Mouse (Mus musculus) limb, embryonic 14.5 days (tissue): ENCODE measurements at regions not wholly inside any gene's neighbourhood (a gene's known extent, or its start where the extent isn't known, plus 50 kb on each side); places are given as distances from the start of the nearest gene placed in this dataset.

Experiments
- ATAC-seq: fragments of 200-750 bp; cut with Nextera tagmentation; 2 replicates; pipeline ENCODE4 v1.8.0; 2017; ENCODE audit warnings: low read depth, moderate number of reproducible peaks, moderate TSS enrichment; ENCODE audit not compliant: low FRiP score
- DNase-seq: peaks from one replicate; pipeline ENCODE4 v3.0.0-alpha.2; 2015; ENCODE audit warnings: low spot score
- H3K27ac ChIP-seq: fragments of 300-500 bp; sonication (generic); replicated peaks from 2 replicates; pipeline ENCODE4 v1.5.1; 2014; ENCODE audit warnings: low read depth, mild to moderate bottlenecking, low read length, moderate library complexity, mixed read lengths
- H3K27me3 ChIP-seq: fragments of 300-500 bp; sonication (generic); 2 replicates; pipeline ENCODE4 v1.6.1; 2014; ENCODE audit warnings: low read length, mixed read lengths; ENCODE audit not compliant: control insufficient read depth, insufficient read depth
- H3K36me3 ChIP-seq: fragments of 300-500 bp; sonication (generic); 2 replicates; pipeline ENCODE4 v1.6.1; 2014; ENCODE audit warnings: mild to moderate bottlenecking, low read length, moderate library complexity, mixed read lengths; ENCODE audit not compliant: control insufficient read depth, insufficient read depth
- H3K4me1 ChIP-seq: fragments of 300-500 bp; sonication (generic); 2 replicates; pipeline ENCODE4 v1.6.1; 2014; ENCODE audit warnings: antibody characterized with exemption, low read length, mixed read lengths; ENCODE audit not compliant: control insufficient read depth, insufficient read depth
- H3K4me2 ChIP-seq: fragments of 300-500 bp; sonication (generic); replicated peaks from 2 replicates; pipeline ENCODE4 v1.6.1; 2014; ENCODE audit warnings: low read depth, mild to moderate bottlenecking, low read length, moderate library complexity; ENCODE audit not compliant: severe bottlenecking
- H3K4me3 ChIP-seq: fragments of 300-500 bp; sonication (generic); replicated peaks from 2 replicates; pipeline ENCODE4 v1.5.1; 2014; ENCODE audit warnings: low read length
- H3K9ac ChIP-seq: fragments of 300-500 bp; sonication (generic); 2 replicates; pipeline ENCODE4 v1.6.1; 2014; ENCODE audit warnings: mild to moderate bottlenecking, low read depth, low read length, moderate library complexity; ENCODE audit not compliant: severe bottlenecking
- H3K9me3 ChIP-seq: fragments of 300-500 bp; sonication (generic); 2 replicates; pipeline ENCODE4 v1.6.1; 2016; ENCODE audit warnings: low read length; ENCODE audit not compliant: control insufficient read depth
- POLR2A ChIP-seq: fragments of 200-500 bp; IDR thresholded peaks from 2 replicates; pipeline ENCODE4 v1.8.0; 2012; ENCODE audit warnings: inconsistent platforms, mild to moderate bottlenecking, moderate library complexity, borderline replicate concordance; ENCODE audit not compliant: insufficient read depth, insufficient read length; ENCODE audit errors: extremely low read depth
- WGBS: fragments of 180-500 bp; shearing (Covaris S2); extraction: QIAGEN DNeasy Blood & Tissue Kit; methylation state at CpG from one replicate; pipeline ENCODE4 v1.1.7; 2014; 5-methylcytosine and 5-hydroxymethylcytosine counted together

GRCm38 (mm10) chr8:25392766-25393166 is 568.6 kb upstream of the Adam5 start:
- WGBS = 24% methylated on average over 6 of the region's 6 CpGs
- Histone ChIP-seq H3K9me3 (no peaks in the 10 kb centered on the region), H3K4me3 (no peak overlapping the region), H3K36me3 (no peaks in the 10 kb centered on the region), H3K4me2 (no peak overlapping the region), H3K27ac (no peak overlapping the region), H3K27me3 (no peaks in the 10 kb centered on the region), H3K9ac (no peak overlapping the region), H3K4me1 (0 out of 2 replicates have a peak, but pooled peaks cover 11% of the 10 kb centered on the region)
- ATAC-seq (no peak), DNase-seq (no peak)
- no peak for TF ChIP-seq POLR2A

- H3K27ac ChIP-seq = no peak overlapping the region
- 67% methylated on average over 8 of the region's 10 CpGs for WGBS
- DNase-seq (no peak), ATAC-seq (no peak)
- H3K27me3 ChIP-seq = no peaks in the 10 kb centered on the region
- no peak for TF ChIP-seq POLR2A
- H3K4me1 ChIP-seq = 0 out of 2 replicates have a peak, but pooled peaks cover 11% of the 10 kb centered on the region
- no peaks in the 10 kb centered on the region for H3K36me3 ChIP-seq
- H3K4me2 ChIP-seq = no peak overlapping the region
- H3K4me3 ChIP-seq = no peak overlapping the region
- H3K9me3 ChIP-seq = no peaks in the 10 kb centered on the region
- H3K9ac ChIP-seq = no peak overlapping the region
Measured at GRCm38 (mm10) chr8:25389947-25390346, 565.8 kb upstream of the Adam5 start.

- Histone ChIP-seq H3K9ac (no peak overlapping the region), H3K36me3 (no peaks in the 10 kb centered on the region), H3K9me3 (no peaks in the 10 kb centered on the region), H3K4me1 (0 out of 2 replicates have a peak, but pooled peaks cover 11% of the 10 kb centered on the region), H3K27ac (no peak overlapping the region), H3K4me3 (no peak overlapping the region), H3K4me2 (no peak overlapping the region), H3K27me3 (no peaks in the 10 kb centered on the region)
- no peak for TF ChIP-seq POLR2A
- DNase-seq (no peak), ATAC-seq (no peak)
- 61% methylated on average over 9 of the region's 10 CpGs for WGBS
Measured at GRCm38 (mm10) chr8:25389371-25389855, 565.2 kb upstream of the Adam5 start.

GRCm38 (mm10) chr8:25388811-25389210 is 564.6 kb upstream of the Adam5 start:
- Histone ChIP-seq H3K4me3 (no peak overlapping the region), H3K9ac (no peak overlapping the region), H3K27ac (no peak overlapping the region), H3K9me3 (no peaks in the 10 kb centered on the region), H3K4me2 (no peak overlapping the region), H3K36me3 (no peaks in the 10 kb centered on the region), H3K27me3 (no peaks in the 10 kb centered on the region), H3K4me1 (0 out of 2 replicates have a peak, but pooled peaks cover 11% of the 10 kb centered on the region)
- DNase-seq (no peak), ATAC-seq (no peak)
- TF ChIP-seq POLR2A = no peak
- WGBS = 80% methylated on average over 9 of the region's 9 CpGs

GRCm38 (mm10) chr8:25385186-25385585 is 561.0 kb upstream of the Adam5 start:
- no peak overlapping the region for H3K4me2 ChIP-seq
- H3K4me3 ChIP-seq = no peak overlapping the region
- H3K9me3 ChIP-seq = no peaks in the 10 kb centered on the region
- no peak; the same call in 1 of the 2 replicates for ATAC-seq
- no peaks in the 10 kb centered on the region for H3K36me3 ChIP-seq
- 65% methylated on average over 5 of the region's 5 CpGs for WGBS
- DNase-seq = no peak
- H3K27me3 ChIP-seq = no peaks in the 10 kb centered on the region
- no peak for TF ChIP-seq POLR2A
- H3K4me1 ChIP-seq = 0 out of 2 replicates have a peak, but pooled peaks cover 4% of the 10 kb centered on the region
- no peak overlapping the region for H3K27ac ChIP-seq
- H3K9ac ChIP-seq = no peak overlapping the region

GRCm38 (mm10) chr8:25384591-25384990 is 560.4 kb upstream of the Adam5 start:
- DNase-seq (no peak), ATAC-seq (no peak)
- TF ChIP-seq POLR2A = no peak
- Histone ChIP-seq H3K4me2 (no peak overlapping the region), H3K4me3 (no peak overlapping the region), H3K4me1 (0 out of 2 replicates have a peak, but pooled peaks cover under 1% of the 10 kb centered on the region), H3K27me3 (no peaks in the 10 kb centered on the region), H3K9ac (no peak overlapping the region), H3K27ac (no peak overlapping the region), H3K9me3 (no peaks in the 10 kb centered on the region), H3K36me3 (no peaks in the 10 kb centered on the region)
- 89% methylated on average over 2 of the region's 2 CpGs for WGBS
